Mouse (Mus musculus) fat pad, adult 2 months (tissue): ENCODE data around the gene Begain.

Experiments used
- DNase-seq: peaks from one replicate; pipeline ENCODE4 v3.0.0-alpha.2; 2011; ENCODE audit warnings: low read depth, low spot score; ENCODE audit errors: extremely low read depth

Gene Begain

GRCm38 (mm10) chr12:108982684-108982960 is 85.4 kb downstream of the Begain start:
- no peak for DNase-seq
